Mouse (Mus musculus) thymus, postnatal 10 days (tissue): ENCODE data around the gene Abhd10.

Experiments
- DNase-seq, 2 experiments: peaks; one replicate each; pipeline ENCODE4 v3.0.0; 2021; ENCODE audit warnings: low spot score in 2 of 2

Abhd10 gene

DNA sequence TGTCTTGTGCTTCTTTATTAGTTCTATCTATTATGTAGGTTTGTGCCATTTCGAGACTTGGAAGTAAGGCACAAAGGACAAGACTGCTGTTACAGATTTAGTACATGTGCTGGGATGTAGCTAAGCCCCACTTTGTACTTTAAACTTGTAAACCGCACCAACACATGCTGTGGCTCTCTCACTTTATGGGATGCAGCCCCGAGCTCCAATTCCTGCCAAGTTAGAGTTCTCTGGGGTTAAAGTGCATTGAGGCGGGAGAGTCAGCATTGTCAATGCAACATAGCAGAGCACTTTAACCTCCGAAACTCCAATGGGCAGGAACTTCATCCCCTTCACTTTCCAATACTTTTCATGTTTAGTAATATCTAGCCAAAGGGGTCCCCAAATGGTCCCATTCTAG is 13.6 kb downstream of the Abhd10 start:
- DNase-seq, result no peak

DNA sequence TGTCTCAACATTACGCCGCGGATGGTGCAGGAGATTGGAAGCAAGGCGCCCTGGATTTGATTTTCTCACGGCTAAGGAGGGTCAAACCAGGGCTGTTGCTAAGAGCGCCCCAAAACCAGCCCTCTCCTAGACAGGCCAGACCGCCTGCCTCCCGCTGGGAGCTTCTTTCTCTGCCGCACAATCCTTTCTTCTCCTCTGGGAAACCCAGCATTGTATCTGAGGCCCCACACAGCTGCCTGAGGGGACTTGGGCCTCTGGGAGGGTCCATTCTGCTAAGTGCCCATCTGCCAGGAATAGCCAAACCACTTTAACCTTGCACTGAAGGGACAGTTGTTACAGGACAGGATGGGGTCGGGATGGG is 18.0 kb downstream of the Abhd10 start:
- no peak for DNase-seq

GRCm38 (mm10) chr16:45724061-45724741 is 18.6 kb downstream of the Abhd10 start, which contains the start of gene Tagln3:
Gene Tagln3, minus strand, starts transcription at chr16:45724608.
- no peak for DNase-seq

GRCm38 (mm10) chr16:45723172-45723901 is 19.4 kb downstream of the Abhd10 start:
- no peak for DNase-seq

DNA sequence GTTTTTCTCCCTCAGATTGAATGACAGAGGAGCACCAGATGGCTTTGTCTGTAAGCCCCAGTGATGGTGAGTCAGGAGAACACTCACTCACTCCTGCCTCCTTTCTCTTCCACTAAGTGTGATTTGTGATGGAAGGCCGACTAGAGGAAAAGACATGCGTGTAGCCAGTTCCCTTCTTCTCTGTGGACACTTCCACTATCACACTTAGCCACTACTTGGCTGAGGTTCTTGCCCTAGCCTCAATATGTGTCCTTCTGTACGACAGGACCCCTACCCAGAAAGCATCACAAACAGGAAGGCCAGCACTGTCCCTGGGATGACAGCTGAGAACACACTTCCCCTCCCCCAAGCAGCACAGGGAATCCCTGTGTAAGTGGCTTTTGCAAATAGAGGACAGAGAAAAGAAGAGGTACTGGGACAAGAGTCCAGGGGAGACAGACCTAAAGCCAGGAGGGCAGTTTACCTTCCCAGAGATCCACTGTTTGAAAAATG is 20.2 kb downstream of the Abhd10 start:
- DNase-seq, result no peak

DNA sequence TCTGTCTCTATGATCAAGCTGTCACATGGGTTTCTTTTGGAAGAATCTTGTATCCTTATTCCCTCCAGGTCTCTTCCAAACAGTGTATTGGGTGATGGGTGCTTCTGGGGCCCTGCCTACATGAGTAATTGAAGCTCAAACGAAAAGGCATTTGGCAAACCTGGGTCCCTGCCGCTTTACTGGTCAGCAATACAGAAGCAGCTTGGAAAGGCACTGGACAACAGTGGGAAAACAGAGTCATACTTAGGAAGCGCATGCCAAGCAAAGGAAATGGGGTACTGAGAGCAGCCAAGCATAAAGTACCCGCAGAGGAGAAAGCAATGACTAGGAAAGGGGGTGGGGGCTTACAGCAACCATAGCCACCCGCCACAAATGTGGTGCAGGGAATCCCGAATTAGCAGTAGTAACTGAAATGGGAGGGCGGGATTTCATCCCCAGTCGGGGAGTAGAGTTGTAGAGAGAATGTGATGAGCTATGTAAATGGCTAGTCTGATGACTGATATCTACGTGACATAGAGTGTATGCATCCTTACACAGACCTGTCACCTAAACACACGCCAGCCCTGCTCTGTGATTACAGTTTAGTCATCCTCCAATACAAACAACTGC is 22.6 kb downstream of the Abhd10 start:
- no peak for DNase-seq

DNA sequence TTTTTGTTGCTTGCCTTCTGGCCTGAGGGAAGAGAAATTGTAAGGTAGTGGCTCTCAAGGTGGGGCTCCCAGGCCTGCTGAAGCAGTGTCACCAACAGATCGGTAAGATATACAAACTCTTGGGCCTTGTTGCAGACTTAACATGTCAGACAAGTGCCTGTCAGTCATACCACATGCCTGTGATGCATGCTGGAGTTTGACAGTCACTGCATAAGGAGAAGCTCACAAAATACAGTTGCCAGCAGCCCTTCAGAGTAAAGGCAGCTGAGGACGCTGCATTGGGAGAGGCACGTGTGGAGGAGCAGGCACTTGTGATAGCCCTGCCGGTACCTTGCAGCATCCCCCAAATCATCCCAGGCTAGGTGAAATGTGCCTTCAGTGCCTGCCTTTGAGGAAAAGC is 24.5 kb downstream of the Abhd10 start:
- no peak for DNase-seq

- DNase-seq, result no peak
Measured at GRCm38 (mm10) chr16:45714489-45715150, 28.1 kb downstream of the Abhd10 start.

GRCm38 (mm10) chr16:45713878-45714277 is 28.9 kb downstream of the Abhd10 start:
- DNase-seq, result no peak

DNA sequence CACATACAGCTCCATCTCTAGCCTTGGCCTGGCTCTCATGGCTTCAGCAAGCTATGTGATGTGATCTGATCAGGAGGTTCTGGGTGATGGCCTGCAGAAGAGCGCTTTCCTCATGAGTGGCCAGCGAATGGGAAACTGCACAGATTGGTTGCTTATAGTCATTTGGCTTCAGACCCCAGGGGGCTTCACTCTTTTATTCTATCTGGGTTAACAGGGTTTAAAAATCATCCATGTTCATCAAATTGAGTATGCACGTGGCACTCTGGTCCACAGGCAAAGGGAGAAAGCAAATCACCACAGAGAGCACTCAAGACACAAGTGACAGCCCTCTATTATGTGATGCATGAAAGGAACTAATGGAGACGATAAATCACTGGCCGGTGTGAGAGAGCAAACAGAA is 29.5 kb downstream of the Abhd10 start:
- DNase-seq, result no peak

DNA sequence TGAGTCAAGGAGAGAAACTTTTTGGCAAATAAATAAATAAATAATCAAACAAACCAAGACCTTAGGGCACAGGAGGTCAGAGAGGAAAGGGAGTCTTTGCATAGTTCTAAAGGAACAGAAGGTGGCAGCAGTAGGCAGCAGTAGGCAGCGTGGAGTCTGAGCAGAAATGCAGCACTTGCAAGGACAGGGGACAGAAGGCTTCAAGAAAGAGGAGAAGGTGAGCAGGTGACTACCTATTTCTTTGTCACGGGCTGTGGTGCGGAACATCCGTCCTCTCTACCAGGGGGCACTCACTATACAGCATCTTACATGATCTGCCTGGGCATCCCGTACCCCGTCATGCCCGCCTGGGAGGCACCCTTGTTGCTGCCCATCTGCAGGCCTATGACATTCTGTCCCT is 31.5 kb downstream of the Abhd10 start:
- no peak for DNase-seq

GRCm38 (mm10) chr16:45699301-45699700 is 43.5 kb downstream of the Abhd10 start:
- DNase-seq, result no peak

- DNase-seq, result no peak
Measured at GRCm38 (mm10) chr16:45697996-45698395, 44.8 kb downstream of the Abhd10 start.

GRCm38 (mm10) chr16:45695445-45696160 is 47.2 kb downstream of the Abhd10 start:
- no peak for DNase-seq

- DNase-seq, result no peak
Measured at GRCm38 (mm10) chr16:45693558-45693957, 49.2 kb downstream of the Abhd10 start, which contains the start of gene Tmprss7. Gene Tmprss7, minus strand, starts transcription at chr16:45693658.

- DNase-seq, result no peak
Measured at GRCm38 (mm10) chr16:45692851-45693250, 49.9 kb downstream of the Abhd10 start.

- no peak for DNase-seq
Measured at GRCm38 (mm10) chr16:45690178-45690577, 52.6 kb downstream of the Abhd10 start.

- no peak for DNase-seq
Measured at GRCm38 (mm10) chr16:45686833-45687232, 55.9 kb downstream of the Abhd10 start.

DNA sequence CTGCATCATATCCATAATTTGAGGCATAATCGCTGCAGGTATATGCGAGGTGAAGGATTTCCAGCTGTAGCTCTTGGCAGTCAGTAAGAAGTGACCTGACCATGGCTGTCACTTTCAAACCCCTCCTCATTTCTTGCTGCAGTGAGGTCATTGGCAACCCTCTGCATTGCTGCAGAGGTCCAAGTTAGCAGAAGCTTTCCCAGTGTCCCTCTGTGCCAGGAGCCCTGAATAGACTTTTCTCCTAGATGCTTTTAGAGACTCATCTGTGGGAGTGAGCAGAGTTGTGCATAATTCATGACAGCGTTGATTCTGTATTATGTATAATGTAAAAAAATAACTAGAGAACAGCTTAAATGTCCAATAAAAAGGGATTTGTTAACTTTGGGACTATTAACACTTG is 57.5 kb downstream of the Abhd10 start:
- DNase-seq, result no peak

GRCm38 (mm10) chr16:45684815-45685214 is 57.9 kb downstream of the Abhd10 start:
- DNase-seq, result peak in 1 of 2 experiments; percentile 28
